Mouse (Mus musculus) CH12.LX (cell line): Measurements from ENCODE around the gene Smarca2. TPM values are rescaled to one million over a fixed set of nuclear protein-coding genes. Genes with fewer than 3 reads are reported as not detected.

Experiments
- DNase-seq: peaks from one replicate; pipeline ENCODE4 v3.0.0-alpha.2; 2013; ENCODE audit errors: extremely low read depth
- H3K27ac ChIP-seq: 2 replicates; pipeline ENCODE4 v1.5.1; 2012; ENCODE audit warnings: low read depth, mild to moderate bottlenecking, control low read depth, moderate library complexity; ENCODE audit not compliant: insufficient read depth
- H3K27me3 ChIP-seq: replicated peaks from 2 replicates; pipeline ENCODE3; 2012; ENCODE audit warnings: inconsistent platforms
- H3K36me3 ChIP-seq, 2 experiments: replicated peaks in 1 of 2; 2 replicates each; pipeline versions ENCODE3 to v1.6.1; 2012; ENCODE audit warnings: inconsistent platforms in 1 of 2, low read length in 1 of 2, mild to moderate bottlenecking in 1 of 2, mixed read lengths in 1 of 2, moderate library complexity in 1 of 2; ENCODE audit not compliant: control insufficient read depth in 1 of 2, insufficient read depth in 1 of 2
- H3K4me1 ChIP-seq, 2 experiments: 2 replicates each; pipeline ENCODE4 v1.6.1; 2012; ENCODE audit warnings: inconsistent platforms in 1 of 2, moderate library complexity in 1 of 2; ENCODE audit not compliant: insufficient read depth in 2 of 2, control insufficient read depth in 1 of 2
- H3K4me2 ChIP-seq: 2 replicates; pipeline ENCODE4 v1.6.1; 2012; ENCODE audit warnings: low read depth, mild to moderate bottlenecking, control low read depth; ENCODE audit not compliant: poor library complexity, insufficient read depth, severe bottlenecking
- H3K4me3 ChIP-seq, 3 experiments: fragments of 150-350 bp in 1 of 3; sonication (generic) in 1 of 3; replicated peaks in 1 of 3; 2 replicates each; pipeline versions ENCODE3 to v1.5.1; 2011 to 2012; ENCODE audit warnings: low read depth in 2 of 3, low read length in 2 of 3, mild to moderate bottlenecking in 2 of 3, moderate library complexity in 2 of 3, control low read depth in 1 of 3, improper control_type of control experiment in 1 of 3, inconsistent platforms in 1 of 3, mixed read lengths in 1 of 3; ENCODE audit not compliant: poor library complexity in 1 of 3
- H3K79me2 ChIP-seq: replicated peaks from 2 replicates; pipeline ENCODE4 v1.6.1; 2012; ENCODE audit warnings: mild to moderate bottlenecking, moderate library complexity; ENCODE audit not compliant: control insufficient read depth, poor library complexity, insufficient read depth, severe bottlenecking; ENCODE audit errors: extremely low read depth
- H3K9ac ChIP-seq: 2 replicates; pipeline ENCODE4 v1.6.1; 2012; ENCODE audit warnings: low read depth, mild to moderate bottlenecking, control low read depth, moderate library complexity; ENCODE audit not compliant: insufficient read depth
- H3K9me3 ChIP-seq: replicated peaks from 2 replicates; pipeline ENCODE3; 2012; ENCODE audit warnings: low read length, inconsistent platforms, mixed read lengths
- CHD1 ChIP-seq: IDR thresholded peaks from 2 replicates; pipeline ENCODE4 v1.6.1; 2012; ENCODE audit warnings: low read depth, low read length, improper control_type of control experiment, inconsistent platforms
- CTCF ChIP-seq, 2 experiments: IDR thresholded peaks in 1 of 2; conservative IDR thresholded peaks in 1 of 2; 2 replicates each; pipeline ENCODE4 v1.5.1; 2011 to 2012; ENCODE audit warnings: low read depth in 2 of 2, low read length in 2 of 2, improper control_type of control experiment in 1 of 2, inconsistent platforms in 1 of 2, mild to moderate bottlenecking in 1 of 2, moderate library complexity in 1 of 2
- ELF1 ChIP-seq: IDR thresholded peaks from 2 replicates; pipeline ENCODE4 v1.6.1; 2014; ENCODE audit warnings: low read depth, mild to moderate bottlenecking, inconsistent platforms, low read length, improper control_type of control experiment
- GABPA ChIP-seq: IDR thresholded peaks from 2 replicates; pipeline ENCODE4 v1.6.1; 2012; ENCODE audit warnings: low read depth, low read length, improper control_type of control experiment, inconsistent platforms; ENCODE audit not compliant: insufficient replicate concordance
- IRF4 ChIP-seq: IDR thresholded peaks from 2 replicates; pipeline ENCODE4 v1.6.1; 2014; ENCODE audit warnings: low read depth, mild to moderate bottlenecking, inconsistent platforms, low read length, improper control_type of control experiment
- JUN ChIP-seq: IDR thresholded peaks from 2 replicates; pipeline ENCODE4 v1.6.1; 2011; ENCODE audit warnings: low read depth, mild to moderate bottlenecking, low read length, improper control_type of control experiment, moderate library complexity; ENCODE audit not compliant: insufficient read depth
- MAFK ChIP-seq: IDR thresholded peaks from 2 replicates; pipeline ENCODE4 v1.6.1; 2011; ENCODE audit warnings: low read length, improper control_type of control experiment; ENCODE audit not compliant: insufficient replicate concordance
- MAX ChIP-seq: IDR thresholded peaks from 2 replicates; pipeline ENCODE4 v1.6.1; 2011; ENCODE audit warnings: low read length, improper control_type of control experiment
- MXI1 ChIP-seq: IDR thresholded peaks from 2 replicates; pipeline ENCODE4 v1.6.1; 2011; ENCODE audit warnings: mild to moderate bottlenecking, low read depth, low read length, improper control_type of control experiment
- MYC ChIP-seq: IDR thresholded peaks from 2 replicates; pipeline ENCODE4 v1.6.1; 2011; ENCODE audit warnings: low read depth, mild to moderate bottlenecking, improper control_type of control experiment, low read length
- NRF1 ChIP-seq: IDR thresholded peaks from 2 replicates; pipeline ENCODE4 v1.6.1; 2014; ENCODE audit warnings: low read depth, mild to moderate bottlenecking, inconsistent platforms, low read length, improper control_type of control experiment, moderate library complexity
- PAX5 ChIP-seq: IDR thresholded peaks from 2 replicates; pipeline ENCODE4 v1.6.1; 2012; ENCODE audit warnings: low read length, inconsistent platforms, mixed read lengths
- POLR2A ChIP-seq: IDR thresholded peaks from 2 replicates; pipeline ENCODE4 v1.6.1; 2011; ENCODE audit warnings: low read depth, mild to moderate bottlenecking, improper control_type of control experiment, low read length
- POLR2AphosphoS2 ChIP-seq: IDR thresholded peaks from 2 replicates; pipeline ENCODE4 v1.6.1; 2011; ENCODE audit warnings: low read depth, low read length, improper control_type of control experiment
- RAD21 ChIP-seq: IDR thresholded peaks from 2 replicates; pipeline ENCODE4 v1.6.1; 2011; ENCODE audit warnings: low read depth, mild to moderate bottlenecking, low read length, improper control_type of control experiment, moderate library complexity
- RCOR1 ChIP-seq: conservative IDR thresholded peaks from 2 replicates; pipeline ENCODE4 v1.6.1; 2012; ENCODE audit warnings: low read depth, mild to moderate bottlenecking, inconsistent platforms, low read length, improper control_type of control experiment
- TBP ChIP-seq: conservative IDR thresholded peaks from 2 replicates; pipeline ENCODE4 v1.6.1; 2011; ENCODE audit warnings: low read depth, low read length, improper control_type of control experiment
- UBTF ChIP-seq: IDR thresholded peaks from 2 replicates; pipeline ENCODE4 v1.6.1; 2012; ENCODE audit warnings: low read depth, mild to moderate bottlenecking, inconsistent platforms, low read length, improper control_type of control experiment, moderate library complexity
- USF1 ChIP-seq: IDR thresholded peaks from 2 replicates; pipeline ENCODE4 v1.6.1; 2014; ENCODE audit warnings: low read depth, mild to moderate bottlenecking, inconsistent platforms, low read length, improper control_type of control experiment
- USF2 ChIP-seq: conservative IDR thresholded peaks from 2 replicates; pipeline ENCODE4 v1.6.1; 2011; ENCODE audit warnings: low read depth, low read length, improper control_type of control experiment
- ZC3H11A ChIP-seq: IDR thresholded peaks from 2 replicates; pipeline ENCODE4 v1.6.1; 2012; ENCODE audit warnings: low read depth, mild to moderate bottlenecking, inconsistent platforms, low read length, improper control_type of control experiment
- ZKSCAN1 ChIP-seq: IDR thresholded peaks from 2 replicates; pipeline ENCODE4 v1.6.1; 2012; ENCODE audit warnings: low read depth, inconsistent platforms, low read length, improper control_type of control experiment, borderline replicate concordance
- ZMIZ1 ChIP-seq: IDR thresholded peaks from 2 replicates; pipeline ENCODE4 v1.6.1; 2012; ENCODE audit warnings: low read depth, mild to moderate bottlenecking, inconsistent platforms, low read length, improper control_type of control experiment
- ZNF384 ChIP-seq: IDR thresholded peaks from 2 replicates; pipeline ENCODE4 v1.6.1; 2012; ENCODE audit warnings: low read depth, low read length, improper control_type of control experiment, inconsistent platforms
- dilution Hi-C: fragments of 300-500 bp; cut with MboI; formaldehyde crosslinking; loops from 2 replicates; pipeline ENCODE4 v1.14.3; 2020; ENCODE audit warnings: low sequenced_read_pairs; ENCODE audit not compliant: extremely low pct_unique_long_range_greater_than_20kb, extremely low pct_ligation_motif_present
- in situ Hi-C: fragments of 300-500 bp; cut with MboI; formaldehyde crosslinking; loops from 3 replicates; pipeline ENCODE4 v1.14.3; 2019; ENCODE audit warnings: low sequenced_read_pairs, low pct_ligation_motif_present, low pct_unique_long_range_greater_than_20kb, mixed read lengths
- polyA plus RNA-seq: library from polyadenylated mRNA; unstranded; fragments of >175 nt; gene quantifications from 2 replicates; pipeline ENCODE4 v1.2.1, GENCODE M21; 2012; ENCODE audit warnings: low read depth; ENCODE audit not compliant: insufficient read length
- total RNA-seq, 2 experiments: library from RNA; depleted of rRNA; stranded (reverse); fragments of 300-350 nt in 1 of 2; fragments of >200 nt in 1 of 2; gene quantifications; 2 replicates each; pipeline ENCODE4 v1.2.3; 2012 to 2014

The Smarca2 gene
- total and polyA plus RNA-seq, 3 experiments: 19.4 to 47.1 (median 21.8) TPM

- H3K4me2 ChIP-seq: no peak overlapping the region
- dilution Hi-C loops: no loop called here
- H3K79me2 ChIP-seq: no peaks in the 10 kb centered on the region; the same call in 1 of the 2 replicates
- DNase-seq: no peak
- H3K9ac ChIP-seq: no peak overlapping the region
- in situ Hi-C loops: no loop called here
- H3K27ac ChIP-seq: no peak overlapping the region
- no peak overlapping the region for H3K4me3 ChIP-seq
- no peaks in the 10 kb centered on the region for H3K27me3 ChIP-seq
- no peak for TF ChIP-seq ZKSCAN1
- no peak for TF ChIP-seq RCOR1
- TF ChIP-seq ZMIZ1: no peak
- TF ChIP-seq POLR2A: no peak
- no peak for TF ChIP-seq RAD21
- TF ChIP-seq NRF1: no peak
- no peak for TF ChIP-seq IRF4
- TF ChIP-seq ZNF384: no peak
- TF ChIP-seq ELF1: no peak
- TF ChIP-seq USF1: no peak
- TF ChIP-seq CTCF (conservative IDR thresholded peaks at IDR 0.05 in 1 of 2, IDR thresholded peaks at IDR 0.05 in 1 of 2; ENCODE audit: low read depth in 2 of 2, low read length in 2 of 2): no peak
- TF ChIP-seq UBTF: no peak
- TF ChIP-seq GABPA: no peak
- TF ChIP-seq TBP: no peak
- TF ChIP-seq MAFK: no peak
- TF ChIP-seq USF2: no peak
- TF ChIP-seq PAX5: no peak
- TF ChIP-seq POLR2AphosphoS2: no peak
- no peak for TF ChIP-seq MYC
- no peak for TF ChIP-seq MXI1
- H3K9me3 ChIP-seq: no peaks in the 10 kb centered on the region
- H3K36me3 ChIP-seq: peaks cover 3 to 56% of the 10 kb centered on the region in 2 experiments
- H3K4me1 ChIP-seq: peaks cover 3 to 30% of the 10 kb centered on the region in 2 experiments; a peak in 3 of 4 replicates
These were observed 147.8 kb downstream of the Smarca2 start for GRCm38 (mm10) chr19:26752611-26753163.

- Histone ChIP-seq H3K36me3 (peaks cover 3 to 58% of the 10 kb centered on the region in 2 experiments), H3K27ac (no peak overlapping the region), H3K4me1 (peaks cover 3 to 30% of the 10 kb centered on the region in 2 experiments; a peak in 3 of 4 replicates), H3K9me3 (no peaks in the 10 kb centered on the region), H3K9ac (no peak overlapping the region), H3K79me2 (no peaks in the 10 kb centered on the region; the same call in 1 of the 2 replicates), H3K4me3 (no peak overlapping the region), H3K4me2 (no peak overlapping the region), H3K27me3 (no peaks in the 10 kb centered on the region)
- no peak for TF ChIP-seq POLR2AphosphoS2
- TF ChIP-seq JUN: no peak
- TF ChIP-seq RCOR1: no peak
- no peak for TF ChIP-seq RAD21
- TF ChIP-seq ZC3H11A: no peak
- no peak for TF ChIP-seq MAX
- TF ChIP-seq CHD1: no peak
- in situ Hi-C loops (no loop called here), dilution Hi-C loops (no loop called here)
- DNase-seq: peak; percentile 11
These were observed 148.5 kb downstream of the Smarca2 start for GRCm38 (mm10) chr19:26753266-26753872.
